Mouse (Mus musculus) heart, adult 18-20 months (tissue): ENCODE measurements around the gene Adgrb2. TPM values are rescaled to one million over a fixed set of nuclear protein-coding genes. Genes with fewer than 3 reads are reported as not detected.

Experiments used
- DNase-seq, 2 experiments: peaks; one replicate each; pipeline ENCODE4 v3.0.0; 2021 to 2022; ENCODE audit warnings: mixed read lengths in 1 of 2
- total RNA-seq, 2 experiments: library from RNA; stranded (reverse); gene quantifications; 2 replicates each; pipeline ENCODE4 v1.2.3; 2021

Gene Adgrb2
- total RNA-seq, 2 experiments from 2014 or later, result 2.1 to 2.4 TPM

DNA sequence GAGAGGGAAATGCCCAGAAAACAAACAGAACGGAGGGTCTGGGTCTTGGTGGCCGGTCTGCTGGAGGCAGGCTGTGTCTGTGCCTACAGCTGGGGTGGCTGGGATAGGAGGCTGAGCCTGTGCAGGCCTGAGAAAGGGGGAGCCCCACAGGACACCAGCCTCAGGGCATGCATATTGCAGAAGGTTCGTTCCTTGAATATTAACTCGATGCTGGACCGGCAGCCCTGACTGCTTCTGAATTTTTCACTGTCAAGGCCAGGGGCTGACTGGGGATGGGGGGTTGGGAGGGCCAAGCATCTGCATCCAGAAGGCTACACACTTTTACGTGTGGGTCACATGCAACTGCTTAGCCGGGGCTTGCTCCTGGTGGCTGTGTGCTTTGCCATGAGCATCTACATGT, 48.8 kb downstream of the Adgrb2 start:
- no peak for DNase-seq

DNA sequence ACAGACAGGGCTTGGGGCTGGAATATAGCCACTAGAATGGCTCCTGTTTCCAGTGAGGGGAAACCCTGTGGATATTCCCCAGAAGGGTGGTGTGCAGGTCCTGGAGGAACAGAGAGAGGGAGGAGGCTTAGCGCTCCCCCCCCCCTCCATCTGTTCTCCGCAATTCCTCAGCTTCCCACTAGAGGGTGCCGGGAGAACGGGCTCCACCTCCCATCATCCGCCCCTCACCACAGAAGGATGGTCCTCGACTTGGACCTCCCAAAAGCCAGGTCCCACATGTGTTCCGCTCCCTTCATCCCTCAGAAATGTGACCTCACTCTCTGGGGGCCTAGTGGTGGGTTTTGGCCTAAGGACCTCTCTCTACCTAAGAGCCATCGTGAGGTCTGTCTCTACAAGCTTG, 51.4 kb downstream of the Adgrb2 start:
- peak; percentile 39 to 66 for DNase-seq

DNA sequence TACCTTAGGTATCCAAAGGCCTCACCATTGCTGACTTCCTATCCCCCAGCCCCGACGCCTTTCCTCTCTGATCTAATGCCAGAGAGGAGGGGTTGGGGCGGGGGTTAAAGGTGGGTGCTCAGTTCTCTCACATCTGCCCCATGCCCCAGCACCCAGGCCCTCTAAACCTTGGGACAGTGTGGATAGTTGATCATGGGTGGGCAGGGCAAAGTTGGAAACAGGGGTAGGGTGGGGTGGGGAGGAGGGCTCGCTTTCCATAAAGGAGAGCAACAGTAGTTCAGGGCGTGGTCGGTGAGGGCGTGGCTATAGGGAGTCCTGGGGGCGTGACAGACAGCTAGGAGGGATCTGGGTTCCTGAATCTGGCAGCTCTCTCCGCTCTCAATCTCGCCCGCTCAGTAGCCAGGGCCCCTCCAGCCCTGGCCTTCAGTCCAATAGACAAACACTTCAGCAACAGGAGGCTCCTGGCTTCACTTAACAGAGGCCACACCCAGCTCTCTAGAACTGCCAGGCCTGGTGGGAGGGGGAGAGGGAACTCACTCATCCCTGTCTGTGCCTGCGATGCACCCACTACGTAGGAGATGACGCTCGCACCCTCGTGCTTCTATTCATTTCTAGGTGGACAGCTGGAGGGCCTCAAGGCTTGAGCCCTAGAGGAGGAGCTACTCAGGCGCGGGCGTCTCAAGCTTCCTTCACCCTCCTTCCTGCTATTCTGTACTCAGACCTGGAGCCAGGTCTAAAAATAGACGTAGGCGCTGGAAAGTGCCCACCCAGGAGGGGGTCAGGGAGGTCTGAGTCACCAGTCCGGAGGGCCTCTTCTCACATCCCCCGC, 52.1 kb downstream of the Adgrb2 start:
- DNase-seq, result peak; percentile 72 to 85

DNA sequence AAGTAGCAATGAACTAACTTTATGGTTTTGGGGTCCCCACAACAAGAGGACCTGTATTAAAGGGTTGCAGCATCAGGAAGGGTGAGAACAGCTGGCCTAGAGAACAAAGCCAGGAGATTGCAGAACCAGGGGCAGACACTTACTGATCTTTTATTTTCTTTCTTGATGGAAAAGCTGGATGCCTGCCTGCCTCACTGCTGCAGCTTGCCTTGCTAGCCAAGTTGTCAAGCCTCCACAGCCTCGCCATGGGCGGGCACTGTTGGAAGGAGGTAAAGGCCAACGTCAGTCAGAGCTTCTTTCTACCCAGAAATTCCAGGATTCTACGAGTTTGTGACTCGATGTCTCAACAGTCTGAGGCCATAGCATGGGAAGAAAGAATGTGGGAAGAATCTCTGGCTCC, 54.7 kb downstream of the Adgrb2 start:
- DNase-seq, result no peak

DNA sequence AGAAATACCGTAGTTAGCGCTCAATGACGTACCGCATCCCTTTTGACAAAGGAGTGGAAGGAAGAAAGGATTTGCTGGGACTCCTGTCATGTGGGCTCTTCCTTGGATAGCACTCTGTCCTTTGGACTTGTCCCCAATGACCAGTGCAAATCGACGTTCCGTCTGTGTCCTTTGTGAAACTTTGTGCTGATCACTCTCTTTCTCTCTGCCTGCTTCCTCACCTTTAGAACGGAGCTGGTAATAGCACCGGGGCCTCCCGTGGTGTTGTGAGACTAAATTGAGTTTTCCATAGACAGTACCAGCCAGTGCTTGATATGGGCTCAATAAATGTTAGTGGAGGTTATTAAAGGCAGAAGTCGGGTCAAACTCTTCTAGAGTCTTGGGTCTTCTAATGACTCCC, 56.4 kb downstream of the Adgrb2 start:
- DNase-seq, result no peak

DNA sequence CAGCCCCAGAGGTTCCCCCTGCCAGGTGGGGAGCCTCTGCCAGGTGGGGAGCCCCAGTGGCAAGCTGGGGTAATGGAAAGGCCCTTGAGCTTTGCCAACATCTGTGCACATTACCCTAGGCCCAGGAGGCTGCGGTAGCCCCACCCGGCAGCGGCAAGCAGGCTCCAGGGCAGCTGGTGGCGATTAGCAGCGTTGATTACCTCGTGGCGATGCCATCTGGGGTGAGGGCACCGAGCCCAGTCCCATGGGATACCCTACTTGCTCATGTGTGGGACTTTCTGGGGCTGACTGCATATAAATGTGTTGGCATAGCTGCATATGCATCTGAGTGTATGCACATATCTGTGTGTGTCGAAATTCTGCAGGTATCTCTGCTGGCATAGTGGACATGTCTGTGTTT, 59.5 kb downstream of the Adgrb2 start:
- DNase-seq, result no peak

DNA sequence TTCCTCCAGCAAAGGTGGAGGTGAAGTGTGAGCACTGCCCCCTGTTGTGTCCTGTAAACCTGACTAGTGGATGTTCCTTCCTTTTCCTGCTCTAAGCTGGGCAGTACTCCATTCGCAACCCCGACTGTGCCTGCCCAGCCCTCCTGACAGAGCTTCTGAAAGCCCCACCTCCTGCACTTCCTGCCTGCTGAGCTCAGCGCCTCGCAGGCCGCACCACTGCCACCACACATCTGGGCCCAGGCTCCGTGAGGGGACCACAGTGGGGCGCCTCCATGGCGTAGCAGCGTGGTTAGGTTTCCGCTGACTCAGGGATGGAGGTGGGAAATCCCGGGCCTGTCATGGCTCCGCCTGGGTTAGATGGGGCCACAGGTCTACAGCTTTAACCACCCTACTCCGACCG, 60.9 kb downstream of the Adgrb2 start:
- peak; percentile 56 to 77 for DNase-seq

DNA sequence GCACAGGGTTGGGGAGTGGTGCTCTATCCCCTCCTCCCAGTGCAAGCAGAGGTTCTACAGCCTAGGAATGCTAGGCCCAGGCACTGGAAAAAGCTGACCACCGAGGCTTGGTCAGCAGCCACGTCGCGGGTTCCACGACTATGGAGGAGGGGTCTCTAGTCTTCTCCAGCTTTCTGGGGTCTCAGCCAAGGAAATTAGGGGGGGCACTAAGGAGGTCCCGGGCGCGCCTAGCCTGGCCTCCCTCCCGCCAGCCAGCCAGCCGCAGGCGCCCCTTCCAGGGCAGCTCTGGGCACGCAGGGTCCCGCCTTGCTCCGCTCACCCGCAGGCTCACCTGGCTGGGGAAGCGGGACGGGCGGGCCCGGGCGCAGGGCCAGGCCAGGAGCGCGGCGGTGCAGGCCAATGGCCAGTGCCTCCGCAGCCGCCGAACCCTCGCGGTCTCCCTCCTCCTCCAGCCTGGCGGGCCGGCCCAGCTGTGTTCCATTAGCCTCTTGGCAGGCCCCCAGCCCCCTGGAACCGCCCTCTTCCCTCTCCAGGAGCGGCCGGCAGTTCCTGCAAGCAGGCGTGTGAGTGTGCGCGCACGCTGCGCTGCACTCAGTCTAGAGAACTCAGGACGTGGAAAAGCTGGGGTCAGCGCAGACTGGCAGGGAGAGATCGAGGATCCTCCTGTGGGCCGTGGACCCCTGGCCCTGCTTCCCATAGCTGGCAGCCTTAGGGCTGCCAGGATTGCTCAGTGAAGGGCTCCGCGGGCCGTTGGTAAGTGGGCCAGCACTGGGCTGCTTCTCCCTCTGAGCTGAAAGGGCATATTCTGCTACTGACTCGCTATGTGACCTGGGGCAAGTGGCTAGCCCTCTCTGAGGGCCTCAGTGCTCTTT, 62.9 kb downstream of the Adgrb2 start, which contains the start of gene Col16a1:
Gene Col16a1 (plus strand): TSS at position 510 of the 872 bp plus-strand sequence.
- peak; percentile 95 to 96 for DNase-seq

DNA sequence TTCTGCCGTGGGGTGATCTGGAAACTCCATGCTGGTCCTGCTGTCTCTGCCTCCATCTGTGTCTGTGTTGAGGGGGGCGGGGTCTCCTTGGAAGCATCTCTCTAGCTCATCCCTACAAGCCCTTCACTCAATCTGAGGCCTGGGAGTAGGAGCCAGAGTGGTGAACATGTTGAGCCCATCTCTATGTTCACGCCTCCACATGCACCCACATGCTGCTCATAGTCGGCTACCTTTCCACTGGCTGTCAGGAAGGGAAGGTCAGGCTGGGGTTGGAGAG, 63.5 kb downstream of the Adgrb2 start:
- DNase-seq, result no peak

DNA sequence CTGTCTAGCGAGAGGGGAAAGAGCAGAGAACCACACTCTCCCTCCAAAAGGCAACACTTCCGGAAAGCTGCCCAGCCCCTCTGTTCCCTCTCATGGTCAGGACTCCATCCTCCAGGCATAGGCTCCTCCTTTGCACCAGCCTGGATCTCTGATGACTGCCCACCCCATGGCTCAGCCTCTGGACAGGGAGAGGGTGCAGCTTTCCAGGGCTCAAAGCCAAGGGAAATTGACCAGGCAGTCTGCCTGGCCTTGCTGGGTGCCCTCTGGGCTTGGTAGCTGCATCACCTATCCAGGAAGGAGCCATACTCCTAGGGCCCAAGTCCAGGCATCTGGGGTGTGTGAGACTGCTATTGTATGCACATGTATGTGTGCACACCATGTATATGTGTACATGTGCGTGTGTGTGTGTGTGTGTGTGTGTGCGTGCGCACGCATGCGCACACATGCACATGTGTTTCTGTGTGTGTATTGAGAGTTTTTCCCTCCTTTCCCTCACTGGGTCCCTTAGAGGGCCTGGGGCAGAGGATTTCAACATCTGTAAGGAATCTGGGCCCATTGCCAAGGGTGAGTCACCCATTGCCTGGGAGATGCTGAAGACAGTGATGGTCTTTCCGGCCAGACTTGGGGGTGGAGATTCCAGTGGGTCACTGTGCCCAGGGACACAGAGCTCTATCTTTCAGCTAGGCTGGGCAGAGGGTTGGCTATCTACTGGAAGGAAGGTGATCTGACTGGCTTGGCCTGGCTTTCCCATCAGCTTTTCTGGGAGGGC, 65.6 kb downstream of the Adgrb2 start:
- DNase-seq, result peak; percentile 83 to 85

DNA sequence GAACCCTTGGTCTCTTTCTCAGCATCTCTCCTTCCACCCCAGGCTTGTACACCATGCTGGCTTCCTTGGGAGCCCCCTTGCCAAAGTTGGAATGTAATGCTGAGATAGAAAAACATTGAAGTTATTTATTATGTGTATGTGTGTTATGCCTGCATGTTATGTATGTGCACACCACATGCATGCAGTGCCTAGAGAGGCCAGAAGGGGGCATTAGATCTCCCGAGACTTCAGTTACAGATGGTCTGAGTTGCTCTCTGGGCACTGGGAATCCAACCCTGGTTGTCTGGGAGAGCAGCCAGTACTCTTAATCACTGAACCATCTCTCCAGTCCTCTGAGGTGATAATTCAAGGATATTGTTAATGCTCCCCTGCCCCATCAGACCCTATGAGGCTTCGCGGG, 67.6 kb downstream of the Adgrb2 start:
- DNase-seq, result no peak

DNA sequence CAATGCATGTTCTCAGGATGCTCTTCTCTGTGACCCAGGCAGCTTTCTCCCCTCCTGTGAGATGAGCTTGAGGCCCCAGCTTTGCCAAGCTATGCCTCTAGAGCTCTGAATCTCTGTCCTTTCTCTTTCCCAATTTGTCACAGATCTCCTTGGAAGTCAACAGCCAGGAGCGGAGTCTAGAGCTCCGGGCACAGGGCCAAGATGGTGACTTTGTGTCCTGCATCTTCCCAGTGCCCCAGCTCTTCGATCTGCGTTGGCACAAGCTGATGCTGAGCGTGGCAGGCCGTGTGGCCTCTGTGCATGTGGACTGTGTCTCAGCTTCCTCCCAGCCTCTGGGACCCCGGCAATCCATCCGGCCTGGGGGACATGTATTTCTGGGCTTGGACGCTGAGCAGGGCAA, 68.4 kb downstream of the Adgrb2 start:
- no peak for DNase-seq

DNA sequence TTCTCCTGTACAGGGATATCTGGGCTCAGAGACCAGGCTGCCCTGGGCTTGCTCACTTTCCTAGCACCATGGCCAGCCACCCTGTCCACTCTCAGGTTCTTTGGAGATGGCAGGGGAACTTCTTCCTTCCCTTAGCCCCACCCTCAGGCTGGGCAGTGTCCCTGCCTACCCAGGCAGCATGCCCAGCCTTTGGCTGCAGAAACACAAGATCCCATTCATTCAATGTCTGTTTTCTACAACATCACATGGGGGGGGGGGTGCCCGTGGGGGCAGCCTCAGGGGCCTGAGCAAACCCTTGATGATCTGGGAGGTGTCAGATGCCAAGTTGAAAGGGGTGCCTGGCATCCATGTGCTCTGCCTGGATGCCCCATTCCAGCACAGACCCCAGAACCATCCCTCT, 70.1 kb downstream of the Adgrb2 start:
- no peak for DNase-seq

DNA sequence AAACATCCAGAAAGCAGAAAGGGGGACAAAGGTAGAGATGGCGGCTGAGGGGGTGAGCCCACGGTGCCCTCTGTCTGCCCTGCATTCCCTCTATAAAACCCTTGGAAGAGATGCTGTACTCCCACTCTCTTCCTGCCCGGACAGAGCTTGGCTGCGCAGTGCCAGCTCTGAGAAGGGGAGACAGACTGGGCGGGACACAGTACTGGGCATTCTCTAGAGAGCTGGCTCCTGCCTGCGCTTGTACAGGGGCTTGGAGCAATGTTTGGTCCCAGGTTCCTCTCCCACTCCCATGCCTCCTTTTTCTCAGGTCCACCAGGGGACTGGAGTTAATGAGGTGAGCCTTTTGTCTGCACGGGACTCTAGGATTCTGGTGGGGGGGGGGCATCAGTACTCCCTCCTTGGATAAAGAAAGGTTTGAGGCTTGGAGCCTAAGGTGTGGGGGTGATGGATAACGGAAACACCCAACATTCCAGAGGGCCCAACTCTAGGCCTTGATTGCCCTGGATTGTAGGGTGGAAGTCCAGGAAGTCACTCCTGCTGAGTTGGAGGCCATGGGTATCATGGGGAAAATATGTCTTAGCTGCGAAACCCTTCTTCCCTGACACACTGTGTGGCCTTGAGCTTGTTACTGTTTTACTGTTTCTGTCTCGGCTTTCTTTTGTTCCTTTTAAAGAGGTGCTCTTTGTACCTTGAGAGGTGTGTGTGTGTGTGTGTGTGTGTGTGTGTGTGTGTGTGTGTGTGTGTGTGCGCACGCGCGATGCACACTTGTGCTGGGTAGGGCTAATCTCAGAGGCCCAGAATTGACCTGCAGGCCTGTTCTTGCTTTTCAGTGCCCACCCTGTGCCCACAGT, 70.7 kb downstream of the Adgrb2 start:
- no peak for DNase-seq

DNA sequence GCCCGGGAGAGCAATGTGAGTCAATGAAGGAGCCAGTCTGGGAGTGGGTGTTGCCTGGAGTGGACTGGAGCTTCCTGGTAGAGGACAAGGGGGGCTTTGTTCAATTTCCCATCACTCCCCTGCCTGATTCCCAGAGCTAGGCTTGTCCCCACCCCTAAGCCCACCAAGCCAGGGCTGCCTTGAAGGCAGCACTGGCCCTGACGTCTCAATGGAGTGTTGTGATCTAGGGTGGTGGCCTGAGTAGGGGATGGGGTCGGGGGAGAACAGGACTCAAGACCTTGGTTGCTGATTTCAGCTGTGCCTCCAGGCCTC, 71.3 kb downstream of the Adgrb2 start:
- DNase-seq, result no peak

DNA sequence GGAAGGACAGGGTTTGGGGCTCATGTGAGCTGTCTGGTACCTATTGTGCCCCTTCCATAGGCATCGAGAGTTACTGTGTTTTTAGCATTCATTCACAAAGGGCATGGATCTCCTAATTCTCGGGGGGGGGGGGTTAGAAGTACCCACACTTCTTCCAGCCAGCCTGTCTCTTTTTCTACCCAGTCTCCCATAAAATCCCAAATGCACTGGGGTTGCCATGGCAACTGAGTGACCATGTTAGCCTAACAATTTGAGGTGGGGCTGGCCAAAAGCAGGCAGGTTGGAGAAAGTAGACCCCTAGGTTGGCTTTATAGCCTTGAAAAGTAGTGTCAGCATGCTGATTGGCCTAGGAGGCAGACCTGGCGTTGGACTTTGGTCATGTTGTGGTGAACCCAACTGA, 71.8 kb downstream of the Adgrb2 start:
- DNase-seq, result no peak

DNA sequence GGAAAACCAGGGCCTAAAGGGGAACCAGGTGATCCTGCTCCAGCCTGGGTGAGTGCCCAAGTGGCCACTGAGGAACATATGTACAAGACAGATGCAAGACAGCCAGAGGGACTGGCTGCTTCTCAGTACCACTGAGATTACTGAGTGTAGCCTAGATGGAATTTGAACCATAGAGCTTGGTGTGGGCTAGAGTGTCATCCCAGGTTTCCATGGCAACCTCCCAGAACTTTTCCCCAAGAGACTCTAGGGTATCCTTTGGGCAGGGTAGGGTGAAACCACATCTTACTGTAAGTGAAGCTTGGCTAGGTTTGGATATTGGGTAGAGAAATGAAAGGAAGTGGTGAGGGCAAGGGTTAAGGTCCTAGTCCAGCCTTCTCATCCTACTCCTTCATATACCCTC, 76.3 kb downstream of the Adgrb2 start:
- no peak for DNase-seq

DNA sequence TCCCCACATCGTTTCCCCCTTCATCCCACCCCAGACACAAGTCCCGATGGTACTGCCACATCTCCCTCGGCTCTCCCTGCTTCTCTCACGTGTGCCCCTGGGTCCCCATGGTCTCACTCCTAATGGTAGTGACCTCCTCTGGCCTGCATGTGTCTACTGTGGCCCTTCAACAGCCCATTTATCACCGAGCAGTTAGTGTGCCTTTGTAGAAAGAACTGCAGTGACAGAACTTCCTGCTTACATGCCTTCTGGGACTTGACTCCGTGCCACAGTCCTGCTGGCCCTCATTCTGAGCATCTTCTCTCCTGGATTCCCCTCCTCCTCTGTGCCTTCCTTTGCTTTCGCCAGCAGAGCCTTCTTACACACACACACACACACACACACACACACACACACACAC, 78.5 kb downstream of the Adgrb2 start:
- no peak for DNase-seq

DNA sequence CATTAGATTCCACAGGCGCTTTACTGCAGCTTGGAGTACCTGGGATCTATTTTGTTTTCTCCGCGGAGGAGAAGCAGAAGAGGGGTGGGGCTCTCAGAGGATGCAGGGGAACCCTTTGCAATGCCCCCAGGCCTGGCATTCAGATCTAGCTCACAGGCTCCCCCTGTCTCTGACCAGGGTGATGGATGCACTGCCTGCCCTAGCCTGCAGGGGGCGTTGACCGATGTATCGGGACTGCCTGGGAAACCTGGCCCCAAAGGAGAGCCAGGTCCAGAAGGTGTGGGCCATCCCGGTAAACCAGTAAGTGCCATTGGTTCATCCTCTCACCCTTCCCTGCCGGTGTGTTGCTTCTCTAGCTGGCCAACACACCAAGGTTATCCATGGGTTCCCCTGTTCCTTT, 82.1 kb downstream of the Adgrb2 start:
- no peak for DNase-seq

DNA sequence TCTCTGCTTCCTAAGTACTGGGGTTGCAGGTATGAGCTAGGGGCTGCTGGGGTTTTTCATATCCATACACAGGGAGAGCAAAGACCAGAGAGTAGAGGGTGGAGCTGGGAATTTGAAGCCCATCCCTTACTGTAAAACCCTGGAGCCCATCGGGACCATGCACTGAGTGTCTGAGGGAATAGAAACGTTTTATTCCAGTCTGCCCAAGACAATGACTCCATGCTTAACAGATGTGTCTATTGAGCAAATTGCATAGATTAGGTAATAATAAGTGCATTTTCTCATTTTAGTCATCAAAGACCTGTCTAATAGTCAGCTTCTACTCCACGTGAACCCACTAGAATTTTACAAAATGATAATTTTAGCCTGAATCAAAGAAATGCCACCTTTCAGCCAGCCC, 85.9 kb downstream of the Adgrb2 start:
- DNase-seq, result no peak

DNA sequence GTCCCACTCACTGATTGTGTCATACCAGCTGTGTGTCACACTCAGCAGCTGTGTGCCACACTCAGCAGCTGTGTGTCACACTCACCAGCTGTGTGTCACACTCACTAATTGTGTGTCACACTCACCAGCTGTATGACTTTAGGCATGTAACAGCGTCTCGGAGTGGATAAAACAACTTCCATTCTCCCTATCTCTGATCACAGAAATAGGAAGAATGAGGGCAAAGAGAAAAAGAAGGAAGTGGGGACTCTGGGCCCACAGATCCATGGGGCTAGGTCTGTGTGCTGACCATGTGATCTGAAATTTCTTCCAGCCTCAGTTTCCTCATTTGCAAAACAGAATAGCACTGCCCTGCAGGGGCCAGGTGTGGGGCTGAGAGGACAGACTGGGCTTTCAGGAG, 87.1 kb downstream of the Adgrb2 start:
- no peak for DNase-seq
